Mouse (Mus musculus) limb, embryonic 10.5 days (tissue): ENCODE results near the gene 9930111J21Rik2. TPM values are rescaled to one million over a fixed set of nuclear protein-coding genes. Genes with fewer than 3 reads are reported as not detected.
"Not testable (repeated sequence)": the region's sequence is repeated elsewhere in the genome, so short reads cannot be mapped to it uniquely, and the experiment has no call there.

Source experiments
- DNase-seq: peaks from one replicate; pipeline ENCODE4 v3.0.0-alpha.2; 2017; ENCODE audit warnings: low spot score
- H3K27ac ChIP-seq: fragments of 300-500 bp; sonication (generic); 2 replicates; pipeline ENCODE4 v1.5.1; 2016; ENCODE audit warnings: mild to moderate bottlenecking
- H3K27me3 ChIP-seq: fragments of 300-500 bp; sonication (generic); 2 replicates; pipeline ENCODE4 v1.6.1; 2016; ENCODE audit warnings: low read depth, mild to moderate bottlenecking; ENCODE audit not compliant: poor library complexity, severe bottlenecking
- H3K36me3 ChIP-seq: fragments of 300-500 bp; sonication (generic); 2 replicates; pipeline ENCODE4 v1.6.1; 2016; ENCODE audit warnings: mild to moderate bottlenecking, moderate library complexity
- H3K4me1 ChIP-seq: fragments of 300-500 bp; sonication (generic); 2 replicates; pipeline ENCODE4 v1.6.1; 2016
- H3K4me3 ChIP-seq: fragments of 300-500 bp; sonication (generic); 2 replicates; pipeline ENCODE4 v1.5.1; 2016; ENCODE audit warnings: mild to moderate bottlenecking, moderate library complexity
- H3K9me3 ChIP-seq: fragments of 300-500 bp; sonication (generic); replicated peaks from 2 replicates; pipeline ENCODE4 v1.6.1; 2016; ENCODE audit warnings: mild to moderate bottlenecking
- WGBS: fragments of 180-500 bp; shearing (Covaris S2); methylation state at CpG from one replicate; pipeline ENCODE4 v1.1.7; 2016; 5-methylcytosine and 5-hydroxymethylcytosine counted together
- polyA plus RNA-seq: library from polyadenylated mRNA; unstranded; fragments of >200 nt; fragmentation: Nextera tagmentation; extraction: Ambion mirVana; gene quantifications from 2 replicates; pipeline ENCODE4 v1.2.1, GENCODE M21; 2016

Gene 9930111J21Rik2
- polyA plus RNA-seq, 1 experiment from 2014 or later: 0.11 TPM

DNA sequence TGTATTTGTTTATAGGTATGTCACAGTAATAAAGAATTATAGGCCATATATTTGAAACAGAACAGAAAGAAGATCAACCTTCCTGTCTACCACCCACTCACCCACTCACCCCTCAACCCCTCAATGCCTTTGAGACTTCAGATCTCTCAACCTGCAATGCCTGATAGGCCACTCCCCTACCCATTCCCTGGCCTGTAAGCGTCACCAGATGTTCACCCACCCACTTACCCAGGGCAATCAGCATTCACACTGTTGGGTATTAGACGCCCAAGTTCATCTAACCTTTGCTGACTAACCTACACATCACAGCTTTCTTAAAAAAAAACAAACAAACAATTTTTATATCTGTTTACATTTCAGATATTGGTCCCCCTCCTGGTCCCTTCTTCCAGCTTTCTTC is 10.8 kb upstream of the 9930111J21Rik2 start:
- H3K27ac ChIP-seq, DNase-seq, H3K4me1 ChIP-seq, H3K27me3 ChIP-seq, H3K9me3 ChIP-seq, H3K4me3 ChIP-seq, H3K36me3 ChIP-seq: not testable (repeated sequence)
- WGBS: 63% methylated on average over 2 of the region's 2 CpGs

GRCm38 (mm10) chr11:49060061-49060460 is 9.0 kb upstream of the 9930111J21Rik2 start:
- not testable (repeated sequence) for H3K27ac ChIP-seq, H3K9me3 ChIP-seq, H3K4me3 ChIP-seq, H3K27me3 ChIP-seq, H3K36me3 ChIP-seq, DNase-seq, H3K4me1 ChIP-seq
- 85% methylated on average over 2 of the region's 3 CpGs for WGBS

DNA sequence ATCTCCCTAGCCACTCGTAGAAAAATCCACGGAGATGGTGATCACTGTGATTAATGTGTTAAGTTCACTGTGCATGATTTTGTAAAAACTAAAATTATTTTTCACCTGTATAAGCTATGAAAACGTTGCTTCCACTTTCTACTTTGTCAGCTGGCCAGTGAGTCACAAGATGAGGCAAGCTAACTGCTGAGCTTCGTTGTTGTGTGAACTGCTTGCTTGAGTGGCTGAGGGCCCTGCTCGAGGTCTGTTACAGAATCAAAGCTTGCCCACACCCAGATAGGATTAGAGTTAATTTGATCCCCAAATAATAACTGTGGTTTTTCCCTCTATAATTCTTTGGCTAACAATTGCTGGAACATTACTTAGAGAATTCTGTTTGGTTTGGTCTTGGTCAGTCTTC is 852 bp upstream of the 9930111J21Rik2 start:
- WGBS: no CpG with 5 or more reads among the region's 5 CpGs

DNA sequence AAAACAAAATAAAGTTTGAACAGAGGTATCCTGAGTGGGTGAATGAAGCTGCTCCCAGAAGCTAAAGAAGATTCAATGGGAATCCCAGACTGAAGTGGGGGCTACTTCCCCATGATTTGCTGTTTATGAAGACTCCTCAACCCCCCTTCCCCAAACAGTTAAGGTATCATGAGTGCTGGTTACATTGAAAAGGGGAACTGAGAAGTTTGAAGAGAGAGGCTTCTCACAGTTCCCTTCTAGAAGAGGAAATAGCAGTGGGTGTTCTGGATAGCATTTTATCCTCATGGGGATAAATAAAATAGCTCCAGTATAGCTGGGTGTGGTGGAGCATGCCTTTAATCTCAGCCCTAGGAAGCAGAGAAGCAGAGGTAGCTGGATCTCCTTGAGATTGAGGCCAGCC is 978 bp downstream of the 9930111J21Rik2 start:
- H3K27me3 ChIP-seq, H3K27ac ChIP-seq, H3K9me3 ChIP-seq, H3K4me3 ChIP-seq, DNase-seq, H3K36me3 ChIP-seq, H3K4me1 ChIP-seq: not testable (repeated sequence)

More for the DNA sequence above, 852 bp upstream of the 9930111J21Rik2 start:
- H3K4me3 ChIP-seq, H3K4me1 ChIP-seq, DNase-seq, H3K27me3 ChIP-seq, H3K27ac ChIP-seq, H3K9me3 ChIP-seq, H3K36me3 ChIP-seq: not testable (repeated sequence)

DNA sequence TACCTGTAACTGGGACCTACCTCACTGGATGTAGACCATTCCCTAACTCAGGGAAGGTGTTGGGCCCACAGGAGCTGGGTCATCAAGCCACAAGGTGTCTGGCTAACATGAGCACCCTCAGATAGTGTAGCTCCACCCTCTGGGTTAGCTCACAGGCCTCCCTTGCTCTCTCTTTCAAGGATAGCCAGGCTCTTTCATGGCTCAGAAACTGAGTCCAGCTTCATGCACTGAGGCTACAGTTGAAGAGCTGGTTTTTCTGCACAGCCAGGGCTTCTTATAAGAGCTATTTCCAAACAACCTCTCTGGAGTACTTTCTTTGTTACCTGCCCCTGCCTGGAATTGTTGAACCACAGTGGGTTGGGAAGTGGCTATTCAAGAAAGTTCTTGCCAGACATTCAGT is 39.0 kb downstream of the 9930111J21Rik2 start:
- not testable (repeated sequence) for H3K4me1 ChIP-seq, DNase-seq, H3K27ac ChIP-seq, H3K36me3 ChIP-seq, H3K27me3 ChIP-seq, H3K9me3 ChIP-seq, H3K4me3 ChIP-seq

- 50% methylated on average over 1 of the region's 1 CpGs for WGBS
- not testable (repeated sequence) for H3K27me3 ChIP-seq, H3K27ac ChIP-seq, H3K9me3 ChIP-seq, H3K4me1 ChIP-seq, H3K36me3 ChIP-seq, DNase-seq, H3K4me3 ChIP-seq
Measured at GRCm38 (mm10) chr11:49006785-49007184, 44.3 kb downstream of the 9930111J21Rik2 start.

DNA sequence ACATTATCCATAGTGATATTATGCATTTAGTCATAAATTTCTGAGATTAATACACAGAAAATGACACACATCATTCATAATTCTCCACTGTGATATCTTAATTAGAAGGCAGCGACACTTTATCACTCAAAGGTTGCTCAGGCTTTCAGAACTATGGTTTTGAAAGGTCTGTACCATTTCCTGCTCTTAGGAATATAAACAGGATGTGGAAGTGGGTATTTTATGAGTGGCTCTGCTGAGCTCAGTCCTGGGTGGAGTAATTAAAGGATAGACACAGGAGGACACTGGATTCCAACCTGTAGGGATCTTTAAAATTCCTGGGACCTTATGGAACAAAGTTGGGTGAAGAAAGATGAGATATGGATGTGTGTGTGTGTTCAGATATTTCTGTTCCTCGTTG is 44.7 kb downstream of the 9930111J21Rik2 start:
- 83% methylated on average over 2 of the region's 2 CpGs for WGBS
- H3K4me1 ChIP-seq, H3K4me3 ChIP-seq, DNase-seq, H3K9me3 ChIP-seq, H3K27me3 ChIP-seq, H3K36me3 ChIP-seq, H3K27ac ChIP-seq: not testable (repeated sequence)

DNA sequence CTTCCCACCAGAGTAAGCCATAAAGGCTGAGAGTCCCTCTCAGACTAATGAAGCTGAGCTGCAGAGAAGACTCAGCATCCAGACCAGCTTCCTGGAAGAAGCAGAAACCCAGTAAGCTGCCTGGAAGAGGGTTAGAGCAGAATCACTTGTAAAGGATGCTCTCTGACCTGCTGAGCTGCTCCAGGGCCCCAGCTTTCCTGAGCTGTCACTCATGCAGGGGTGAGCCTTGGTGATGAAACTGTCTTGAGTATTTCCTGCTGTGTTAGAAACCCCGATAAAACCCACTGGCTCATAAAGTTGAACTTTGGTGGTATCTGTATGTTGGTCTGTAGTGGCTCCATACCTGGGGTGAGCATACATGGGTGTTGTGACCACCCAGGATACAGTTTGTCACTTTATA is 50.6 kb downstream of the 9930111J21Rik2 start:
- H3K4me3 ChIP-seq, H3K9me3 ChIP-seq, DNase-seq, H3K4me1 ChIP-seq, H3K27ac ChIP-seq, H3K27me3 ChIP-seq, H3K36me3 ChIP-seq: not testable (repeated sequence)
- 78% methylated on average over 1 of the region's 1 CpGs for WGBS

GRCm38 (mm10) chr11:48994018-48994417 is 57.0 kb downstream of the 9930111J21Rik2 start, which contains the start of gene Tgtp1:
Tgtp1 (minus strand) TSS chr11:48994172.
- H3K27ac ChIP-seq, DNase-seq, H3K9me3 ChIP-seq, H3K27me3 ChIP-seq, H3K4me1 ChIP-seq, H3K4me3 ChIP-seq, H3K36me3 ChIP-seq: not testable (repeated sequence)
- 71% methylated on average over 2 of the region's 2 CpGs for WGBS

GRCm38 (mm10) chr11:48993296-48993695 is 57.7 kb downstream of the 9930111J21Rik2 start:
- not testable (repeated sequence) for H3K36me3 ChIP-seq, H3K27me3 ChIP-seq, H3K4me1 ChIP-seq, H3K9me3 ChIP-seq, H3K27ac ChIP-seq, H3K4me3 ChIP-seq, DNase-seq
- 19% methylated on average over 10 of the region's 10 CpGs for WGBS

DNA sequence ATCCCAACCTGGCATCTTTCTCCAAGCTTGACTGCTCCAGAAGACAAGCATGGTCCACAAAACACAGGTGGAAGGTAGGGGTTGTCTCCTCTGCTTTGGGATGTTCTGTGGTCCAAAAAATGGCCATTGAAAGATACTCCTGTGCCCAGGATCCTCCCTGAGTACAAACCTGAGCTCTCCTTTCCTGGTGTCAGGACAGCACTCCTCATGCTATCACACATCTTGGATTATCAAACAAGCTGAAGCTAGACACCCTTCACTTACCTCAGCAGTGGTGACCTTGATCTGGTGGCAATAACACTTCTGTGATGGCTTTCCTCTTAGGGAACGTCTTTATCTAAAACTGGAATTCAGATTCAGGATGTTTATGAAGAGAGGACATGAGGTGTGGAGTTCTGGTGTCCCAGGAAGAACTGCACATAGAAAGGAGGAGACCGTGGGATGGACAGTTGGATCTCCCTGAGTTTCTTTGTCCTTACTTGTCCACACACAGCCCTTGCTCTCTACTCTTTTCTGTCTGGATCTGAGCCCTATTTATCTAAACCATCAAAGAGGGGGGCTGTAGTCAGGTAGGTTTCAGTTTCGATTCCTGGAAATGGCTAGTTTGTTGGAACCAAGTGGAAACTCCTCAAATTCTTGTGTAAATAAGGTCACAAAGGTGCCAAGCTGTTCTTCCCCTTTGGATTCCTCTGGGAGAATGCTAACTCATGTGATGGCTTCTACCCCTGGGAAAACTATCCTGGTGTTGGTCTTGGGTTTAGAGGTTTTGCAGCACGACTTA is 59.1 kb downstream of the 9930111J21Rik2 start, which contains the start of gene Gm12185:
TSS of gene Gm12185 (minus strand) at position 487 of the 781 bp plus-strand sequence.
- not testable (repeated sequence) for H3K4me1 ChIP-seq, H3K4me3 ChIP-seq, H3K27me3 ChIP-seq, H3K27ac ChIP-seq, DNase-seq, H3K36me3 ChIP-seq, H3K9me3 ChIP-seq
- WGBS: 79% methylated on average over 4 of the region's 4 CpGs

GRCm38 (mm10) chr11:48989981-48990380 is 61.1 kb downstream of the 9930111J21Rik2 start:
- not testable (repeated sequence) for H3K27ac ChIP-seq, H3K4me3 ChIP-seq, DNase-seq, H3K9me3 ChIP-seq, H3K4me1 ChIP-seq, H3K27me3 ChIP-seq, H3K36me3 ChIP-seq
- 79% methylated on average over 2 of the region's 2 CpGs for WGBS

DNA sequence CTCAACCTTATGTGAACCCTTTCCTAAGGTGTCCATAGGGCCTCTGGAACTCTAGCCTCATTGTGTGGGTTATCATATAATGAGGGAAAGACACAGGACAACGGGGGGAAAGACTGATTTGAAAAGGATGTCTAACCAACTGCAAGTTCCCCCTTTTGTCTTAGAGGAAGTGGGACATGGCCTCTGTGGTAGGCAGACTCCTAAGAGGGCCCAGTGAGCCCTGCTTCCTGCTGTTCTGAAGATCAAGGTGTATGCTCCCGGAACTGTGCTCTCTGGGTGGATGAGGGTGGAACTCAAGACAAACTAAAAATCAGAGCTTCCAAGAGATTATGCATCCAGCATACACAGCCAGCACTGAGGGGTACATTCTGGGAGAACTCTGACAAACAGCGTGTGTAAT is 62.8 kb downstream of the 9930111J21Rik2 start:
- WGBS: 81% methylated on average over 2 of the region's 3 CpGs
- not testable (repeated sequence) for DNase-seq, H3K4me1 ChIP-seq, H3K27me3 ChIP-seq, H3K9me3 ChIP-seq, H3K36me3 ChIP-seq, H3K27ac ChIP-seq, H3K4me3 ChIP-seq

DNA sequence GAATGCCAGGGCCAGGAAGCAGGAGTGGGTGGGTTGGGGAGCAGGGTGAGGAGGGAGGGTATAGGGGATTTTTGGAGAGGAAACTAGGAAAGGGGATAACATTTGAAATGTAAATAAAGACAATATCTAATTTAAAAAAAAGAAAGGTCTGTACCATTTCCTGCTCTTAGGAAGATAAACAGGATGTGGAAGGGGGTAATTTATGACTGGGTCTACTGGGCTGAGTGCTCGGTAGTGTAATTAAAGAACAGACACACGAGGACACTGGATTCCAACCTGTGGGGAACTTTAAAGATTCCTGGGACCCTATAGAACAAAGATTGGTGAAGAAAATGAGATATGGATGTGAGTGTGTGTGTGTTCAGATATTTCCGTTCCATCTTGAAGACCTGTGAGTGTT is 68.2 kb downstream of the 9930111J21Rik2 start:
- H3K27ac ChIP-seq, H3K4me1 ChIP-seq, H3K27me3 ChIP-seq, H3K9me3 ChIP-seq, H3K4me3 ChIP-seq, H3K36me3 ChIP-seq, DNase-seq: not testable (repeated sequence)
- WGBS: no CpG with 5 or more reads among the region's 3 CpGs
